Mouse (Mus musculus) limb, embryonic 14.5 days (tissue): Measurements from ENCODE around the gene Mcu. TPM values are rescaled to one million over a fixed set of nuclear protein-coding genes. Genes with fewer than 3 reads are reported as not detected.

Source experiments
- ATAC-seq: fragments of 200-750 bp; cut with Nextera tagmentation; 2 replicates; pipeline ENCODE4 v1.8.0; 2017; ENCODE audit warnings: low read depth, moderate number of reproducible peaks, moderate TSS enrichment; ENCODE audit not compliant: low FRiP score
- DNase-seq: peaks from one replicate; pipeline ENCODE4 v3.0.0-alpha.2; 2015; ENCODE audit warnings: low spot score
- H3K27ac ChIP-seq: fragments of 300-500 bp; sonication (generic); replicated peaks from 2 replicates; pipeline ENCODE4 v1.5.1; 2014; ENCODE audit warnings: low read depth, mild to moderate bottlenecking, low read length, moderate library complexity, mixed read lengths
- H3K27me3 ChIP-seq: fragments of 300-500 bp; sonication (generic); 2 replicates; pipeline ENCODE4 v1.6.1; 2014; ENCODE audit warnings: low read length, mixed read lengths; ENCODE audit not compliant: control insufficient read depth, insufficient read depth
- H3K36me3 ChIP-seq: fragments of 300-500 bp; sonication (generic); 2 replicates; pipeline ENCODE4 v1.6.1; 2014; ENCODE audit warnings: mild to moderate bottlenecking, low read length, moderate library complexity, mixed read lengths; ENCODE audit not compliant: control insufficient read depth, insufficient read depth
- H3K4me1 ChIP-seq: fragments of 300-500 bp; sonication (generic); 2 replicates; pipeline ENCODE4 v1.6.1; 2014; ENCODE audit warnings: antibody characterized with exemption, low read length, mixed read lengths; ENCODE audit not compliant: control insufficient read depth, insufficient read depth
- H3K4me2 ChIP-seq: fragments of 300-500 bp; sonication (generic); replicated peaks from 2 replicates; pipeline ENCODE4 v1.6.1; 2014; ENCODE audit warnings: low read depth, mild to moderate bottlenecking, low read length, moderate library complexity; ENCODE audit not compliant: severe bottlenecking
- H3K4me3 ChIP-seq: fragments of 300-500 bp; sonication (generic); replicated peaks from 2 replicates; pipeline ENCODE4 v1.5.1; 2014; ENCODE audit warnings: low read length
- H3K9ac ChIP-seq: fragments of 300-500 bp; sonication (generic); 2 replicates; pipeline ENCODE4 v1.6.1; 2014; ENCODE audit warnings: mild to moderate bottlenecking, low read depth, low read length, moderate library complexity; ENCODE audit not compliant: severe bottlenecking
- H3K9me3 ChIP-seq: fragments of 300-500 bp; sonication (generic); 2 replicates; pipeline ENCODE4 v1.6.1; 2016; ENCODE audit warnings: low read length; ENCODE audit not compliant: control insufficient read depth
- POLR2A ChIP-seq: fragments of 200-500 bp; IDR thresholded peaks from 2 replicates; pipeline ENCODE4 v1.8.0; 2012; ENCODE audit warnings: inconsistent platforms, mild to moderate bottlenecking, moderate library complexity, borderline replicate concordance; ENCODE audit not compliant: insufficient read depth, insufficient read length; ENCODE audit errors: extremely low read depth
- WGBS: fragments of 180-500 bp; shearing (Covaris S2); extraction: QIAGEN DNeasy Blood & Tissue Kit; methylation state at CpG from one replicate; pipeline ENCODE4 v1.1.7; 2014; 5-methylcytosine and 5-hydroxymethylcytosine counted together
- polyA plus RNA-seq, 2 experiments: library from polyadenylated mRNA; depleted of rRNA in 1 of 2; stranded (reverse) in 1 of 2; unstranded in 1 of 2; fragments of >200 nt; fragmentation: Nextera tagmentation in 1 of 2; extraction: Ambion mirVana in 1 of 2; gene quantifications; 2 replicates each; pipeline versions ENCODE4 v1.2.1 to v1.2.3; 2012 to 2014

The Mcu gene
- polyA plus RNA-seq, 2 experiments: 34.5 to 54.2 TPM

DNA sequence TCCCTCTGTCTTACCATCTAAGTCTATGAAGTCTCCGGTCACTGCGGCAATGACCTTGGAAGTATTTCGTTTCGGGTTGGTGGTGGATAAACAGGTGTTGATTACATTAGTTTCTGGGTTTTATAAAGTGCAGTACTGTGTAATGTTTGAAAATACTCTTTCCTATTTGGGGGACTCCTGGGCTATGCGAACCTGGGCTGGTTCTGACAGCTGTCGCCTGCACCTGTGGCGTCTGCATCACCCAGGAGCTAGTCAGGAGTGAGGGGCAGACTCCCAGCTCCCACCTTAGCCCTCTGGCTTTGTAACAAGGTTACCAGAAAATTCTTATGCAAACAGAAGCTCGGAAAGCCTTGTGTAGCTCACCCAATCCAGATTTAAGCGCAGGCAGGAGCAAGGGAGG is 114.7 kb downstream of the Mcu start:
- H3K27ac ChIP-seq: no peak overlapping the region
- H3K9ac ChIP-seq: no peak overlapping the region
- no peaks in the 10 kb centered on the region for H3K27me3 ChIP-seq
- no peaks in the 10 kb centered on the region for H3K36me3 ChIP-seq
- H3K9me3 ChIP-seq: no peaks in the 10 kb centered on the region
- peaks cover 28% of the 10 kb centered on the region for H3K4me1 ChIP-seq
- DNase-seq: no peak
- no peak for TF ChIP-seq POLR2A
- no peak for ATAC-seq
- WGBS: 82% methylated on average over 9 of the region's 9 CpGs
- H3K4me3 ChIP-seq: no peak overlapping the region
- H3K4me2 ChIP-seq: no peak overlapping the region

DNA sequence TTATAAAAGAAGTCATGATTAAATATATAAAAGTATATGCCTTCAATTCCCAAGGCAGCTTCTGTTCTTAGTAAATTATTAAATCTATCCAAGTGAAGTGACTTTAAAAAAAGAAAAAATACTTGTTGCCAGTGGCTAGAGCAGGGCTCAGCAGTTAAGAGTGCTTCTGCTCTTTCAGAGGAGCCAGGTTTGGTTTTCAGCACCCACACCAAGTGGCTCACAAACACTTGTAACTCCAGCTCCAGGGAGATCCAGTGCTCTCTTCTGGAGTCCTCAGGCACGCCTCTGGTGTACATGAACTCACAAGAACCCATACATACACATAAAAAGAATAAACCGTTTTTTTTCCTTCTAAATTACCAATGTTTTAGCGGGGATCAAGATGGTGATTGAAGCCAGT is 116.3 kb downstream of the Mcu start:
- H3K4me2 ChIP-seq: no peak overlapping the region
- peaks cover 28% of the 10 kb centered on the region for H3K4me1 ChIP-seq
- 72% methylated on average over 3 of the region's 3 CpGs for WGBS
- H3K27ac ChIP-seq: no peak overlapping the region
- no peaks in the 10 kb centered on the region for H3K27me3 ChIP-seq
- no peak overlapping the region for H3K4me3 ChIP-seq
- TF ChIP-seq POLR2A: no peak
- no peak overlapping the region for H3K9ac ChIP-seq
- H3K36me3 ChIP-seq: no peaks in the 10 kb centered on the region
- DNase-seq: no peak
- ATAC-seq: no peak
- no peaks in the 10 kb centered on the region for H3K9me3 ChIP-seq

DNA sequence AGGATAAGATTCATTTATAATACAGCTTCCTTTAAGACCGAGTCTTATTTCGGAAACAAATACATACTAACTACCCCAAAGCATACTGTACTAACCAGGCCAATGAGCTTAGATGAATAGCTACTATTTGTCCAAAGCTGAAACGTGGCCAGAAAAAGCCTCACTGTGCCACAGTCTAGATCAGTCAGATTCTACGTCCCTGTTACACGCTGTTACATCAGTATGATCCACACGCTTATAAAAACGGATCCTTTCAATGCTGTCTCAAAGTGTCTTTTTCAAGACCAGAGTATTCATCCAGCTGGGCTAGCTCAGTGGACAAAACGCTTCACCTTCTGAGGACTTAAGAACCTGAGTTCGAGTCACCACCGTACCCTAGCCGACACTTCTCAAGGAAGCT is 119.5 kb downstream of the Mcu start:
- H3K27ac ChIP-seq: no peak overlapping the region
- H3K4me1 ChIP-seq: peaks cover 16% of the 10 kb centered on the region; the same call in 1 of the 2 replicates
- H3K9me3 ChIP-seq: 0 out of 2 replicates have a peak, but pooled peaks cover under 1% of the 10 kb centered on the region
- no peak for ATAC-seq
- no peaks in the 10 kb centered on the region; the same call in 1 of the 2 replicates for H3K36me3 ChIP-seq
- WGBS: 89% methylated on average over 11 of the region's 11 CpGs
- TF ChIP-seq POLR2A: no peak
- H3K4me3 ChIP-seq: no peak overlapping the region
- no peak overlapping the region for H3K9ac ChIP-seq
- H3K27me3 ChIP-seq: no peaks in the 10 kb centered on the region
- no peak overlapping the region for H3K4me2 ChIP-seq
- DNase-seq: no peak

DNA sequence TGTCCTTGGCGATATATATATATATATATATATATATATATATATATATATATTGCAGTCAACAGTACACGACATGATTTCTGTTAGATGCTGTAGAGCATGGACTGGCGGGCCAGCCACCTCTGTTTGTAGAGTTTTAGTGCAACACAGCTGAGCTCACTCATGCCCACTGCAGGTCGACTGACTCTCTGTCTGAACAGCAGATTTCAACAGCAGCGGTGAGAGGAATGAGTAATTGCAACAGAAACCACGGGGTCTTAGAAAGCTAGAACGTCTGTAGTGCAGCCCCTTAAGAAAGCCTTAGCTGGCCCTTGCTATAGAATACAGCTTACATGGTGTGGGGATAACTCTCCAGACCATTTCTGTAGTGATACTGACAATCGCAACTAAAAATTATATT is 121.6 kb downstream of the Mcu start:
- peaks cover 9% of the 10 kb centered on the region; the same call in 1 of the 2 replicates for H3K4me1 ChIP-seq
- H3K9me3 ChIP-seq: 0 out of 2 replicates have a peak, but pooled peaks cover 4% of the 10 kb centered on the region
- ATAC-seq (no peak), DNase-seq (no peak)
- WGBS: 75% methylated on average over 8 of the region's 8 CpGs
- H3K36me3 ChIP-seq: peaks cover 6% of the 10 kb centered on the region
- no peak overlapping the region for H3K9ac ChIP-seq
- H3K27ac ChIP-seq: no peak overlapping the region
- H3K4me3 ChIP-seq: no peak overlapping the region
- H3K27me3 ChIP-seq: no peaks in the 10 kb centered on the region
- no peak for TF ChIP-seq POLR2A
- no peak overlapping the region for H3K4me2 ChIP-seq

DNA sequence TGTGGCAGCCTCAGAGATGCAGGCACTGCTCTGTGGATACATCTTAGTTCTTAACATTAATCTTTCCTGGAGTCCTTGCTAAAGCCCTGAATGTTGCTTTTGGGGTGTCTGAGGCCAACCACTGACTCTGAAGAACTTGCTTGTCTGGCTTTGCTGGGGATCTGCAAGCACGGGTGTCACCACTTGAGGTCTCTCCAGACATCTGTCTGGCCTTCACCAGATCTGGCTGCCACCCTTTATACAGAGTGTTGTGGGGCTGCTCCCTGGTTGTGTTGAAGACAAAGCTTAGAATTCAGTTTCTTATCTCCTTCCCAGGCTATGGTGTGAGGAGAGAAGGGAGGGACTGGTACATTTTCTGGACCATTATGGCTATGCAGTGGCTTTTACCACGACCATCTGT is 122.4 kb downstream of the Mcu start:
- H3K27ac ChIP-seq: no peak overlapping the region
- H3K4me3 ChIP-seq: no peak overlapping the region
- no peak for DNase-seq
- 0 out of 2 replicates have a peak, but pooled peaks cover 4% of the 10 kb centered on the region for H3K4me1 ChIP-seq
- H3K9ac ChIP-seq: no peak overlapping the region
- 44% methylated on average over 2 of the region's 2 CpGs for WGBS
- 0 out of 2 replicates have a peak, but pooled peaks cover 4% of the 10 kb centered on the region for H3K9me3 ChIP-seq
- H3K36me3 ChIP-seq: peaks cover 7% of the 10 kb centered on the region
- ATAC-seq: no peak
- no peak overlapping the region for H3K4me2 ChIP-seq
- no peak for TF ChIP-seq POLR2A
- H3K27me3 ChIP-seq: no peaks in the 10 kb centered on the region

DNA sequence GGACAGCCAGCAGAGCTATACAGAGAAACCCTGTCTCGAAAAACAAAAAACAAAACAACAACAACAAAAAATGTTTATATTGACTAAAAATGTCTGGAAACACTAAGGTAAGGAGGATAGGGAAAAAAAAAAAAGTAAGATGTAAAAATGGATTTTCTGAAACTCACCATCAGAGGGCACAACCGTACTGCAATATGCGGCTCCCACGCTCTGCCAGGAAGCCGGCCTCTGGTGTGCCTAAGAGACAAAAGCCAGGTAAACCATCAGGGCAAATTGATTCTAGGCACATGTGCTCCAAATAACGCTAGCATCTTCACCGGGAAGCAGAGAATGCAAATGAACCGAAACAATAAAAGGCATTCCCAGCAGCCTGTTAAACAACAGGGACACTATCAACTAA is 125.6 kb downstream of the Mcu start:
- no peaks in the 10 kb centered on the region for H3K27me3 ChIP-seq
- no peak for TF ChIP-seq POLR2A

More for the DNA sequence above, 125.6 kb downstream of the Mcu start:
- Histone ChIP-seq H3K27ac (no peak overlapping the region), H3K4me2 (no peak overlapping the region), H3K4me1 (no peaks in the 10 kb centered on the region), H3K9me3 (peaks cover 8% of the 10 kb centered on the region; the same call in 1 of the 2 replicates), H3K9ac (no peak overlapping the region), H3K4me3 (no peak overlapping the region), H3K36me3 (peaks cover 15% of the 10 kb centered on the region)
- ATAC-seq: no peak
- no peak for DNase-seq
- 83% methylated on average over 8 of the region's 8 CpGs for WGBS
